Mouse (Mus musculus) testis, postnatal 10 days (tissue): Measurements from ENCODE around the gene Mlx.

Experiments
- DNase-seq: peaks from one replicate; pipeline ENCODE4 v3.0.0; 2021; ENCODE audit warnings: low spot score

The Mlx gene

DNA sequence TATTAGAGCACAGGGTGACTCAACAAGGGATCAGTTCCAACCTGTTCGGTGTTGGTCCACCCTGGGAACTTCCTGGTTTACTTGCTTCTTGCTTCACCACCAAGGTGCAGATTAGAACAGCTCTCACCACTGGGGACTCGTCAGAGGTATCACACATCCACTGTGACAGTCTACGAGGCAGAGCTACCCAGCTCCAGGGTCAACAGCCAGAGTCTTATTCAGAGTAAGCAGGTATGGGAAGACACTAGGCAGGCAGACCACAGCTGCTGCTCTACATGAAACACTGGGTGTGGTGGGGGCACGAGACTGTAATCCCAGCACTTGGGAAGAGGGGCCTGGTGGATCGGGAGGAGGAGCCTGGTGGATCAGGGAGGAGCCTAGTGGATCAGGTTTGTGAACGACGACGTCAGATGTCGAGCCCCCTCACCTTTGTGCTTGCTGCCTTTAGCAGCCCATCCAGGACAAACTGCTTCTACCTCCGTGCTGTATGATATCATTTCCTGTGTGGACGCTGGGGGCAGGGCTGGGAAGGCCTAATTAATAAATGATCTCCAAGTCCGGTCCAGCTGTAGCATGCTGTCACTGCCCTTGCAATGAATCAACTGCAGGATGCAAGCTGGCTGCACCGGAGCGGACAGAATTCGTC lies 51.6 kb downstream of the Mlx start:
- DNase-seq, result peak; percentile 51

DNA sequence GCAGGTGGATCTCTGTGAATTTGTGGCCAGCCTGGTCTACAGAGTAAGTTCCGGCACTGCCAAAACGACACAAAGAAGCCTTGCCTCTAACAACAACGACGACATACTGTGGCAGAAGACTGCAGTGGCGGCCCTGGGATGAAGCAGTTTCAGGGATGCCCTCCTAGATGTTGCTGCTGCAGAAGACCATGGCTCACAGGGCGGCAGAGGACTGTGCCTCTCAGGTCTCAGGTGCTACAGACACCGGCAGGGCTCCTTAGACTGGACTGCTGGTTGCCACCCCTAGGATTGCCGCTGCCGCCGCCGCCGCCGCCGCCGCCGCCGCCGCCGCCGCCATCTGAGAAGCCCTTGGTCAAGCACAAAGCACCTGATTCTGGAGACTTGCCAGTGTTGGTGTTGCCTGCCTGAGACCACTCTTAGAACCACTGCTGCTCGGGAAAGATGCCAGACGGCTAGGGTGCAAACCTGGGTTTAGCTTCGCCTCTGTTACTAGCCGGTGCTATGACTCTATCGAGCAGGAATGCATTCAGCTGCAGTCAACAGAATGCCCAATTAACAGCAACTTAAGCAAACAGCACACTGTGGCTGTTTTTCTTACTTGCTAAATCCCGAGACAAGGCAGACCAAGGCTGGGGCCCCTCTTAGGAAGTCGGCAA lies 53.2 kb downstream of the Mlx start:
- no peak for DNase-seq

DNA sequence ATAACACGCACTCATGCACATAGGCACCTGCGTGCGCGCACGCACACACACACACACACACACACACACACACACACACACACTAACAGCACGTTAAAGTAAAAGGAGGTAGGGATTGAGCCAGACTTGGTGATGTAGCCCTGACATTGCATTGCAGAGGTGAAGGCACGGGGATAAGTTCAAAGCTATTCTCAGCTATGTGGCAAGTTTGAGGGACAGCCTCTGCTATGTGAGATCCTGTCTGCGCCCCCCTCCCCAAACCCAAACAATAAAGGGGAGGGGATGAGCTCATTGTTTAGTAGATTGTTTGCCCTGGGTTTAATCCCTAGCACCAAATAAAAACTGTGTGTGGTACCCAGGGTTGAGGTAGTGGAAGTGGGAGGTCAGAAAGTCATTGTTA lies 54.0 kb downstream of the Mlx start:
- DNase-seq, result no peak
